Mouse (Mus musculus) neutrophil, adult 5-6 weeks (primary cell): ENCODE data around the gene Amy2a4. TPM values are rescaled to one million over a fixed set of nuclear protein-coding genes. Genes with fewer than 3 reads are reported as not detected.
A peak's percentile ranks its signal among the peaks of the same experiment; 100 is the strongest.
"Not testable (repeated sequence)": the region's sequence is repeated elsewhere in the genome, so short reads cannot be mapped to it uniquely, and the experiment has no call there.

ENCODE experiments used
- ATAC-seq: fragments of 151-379, 151-347 bp; 2 replicates; pipeline ENCODE4 v1.8.0; 2017; ENCODE audit warnings: mild to moderate bottlenecking, moderate TSS enrichment; ENCODE audit not compliant: insufficient number of reproducible peaks, poor library complexity, low FRiP score, severe bottlenecking; ENCODE audit errors: extremely low read depth
- total RNA-seq: library from RNA; stranded (forward); fragments of 200-1000 nt; gene quantifications from 2 replicates; pipeline ENCODE4 v1.2.3, GENCODE M21; 2017

Gene Amy2a4
- total RNA-seq = not detected in 2 replicates

GRCm38 (mm10) chr3:113291349-113291748 lies at the start of gene Amy2a4:
TSS of gene Amy2a4 (minus strand) at chr3:113291449.
- ATAC-seq = not testable (repeated sequence)

GRCm38 (mm10) chr3:113323952-113324351 lies 32.7 kb upstream of the Amy2a4 start, which contains the start of gene Amy2a3:
TSS of gene Amy2a3 (minus strand) at chr3:113324052.
- not testable (repeated sequence) for ATAC-seq

GRCm38 (mm10) chr3:113312937-113313336 lies 21.7 kb upstream of the Amy2a4 start:
- not testable (repeated sequence) for ATAC-seq

DNA sequence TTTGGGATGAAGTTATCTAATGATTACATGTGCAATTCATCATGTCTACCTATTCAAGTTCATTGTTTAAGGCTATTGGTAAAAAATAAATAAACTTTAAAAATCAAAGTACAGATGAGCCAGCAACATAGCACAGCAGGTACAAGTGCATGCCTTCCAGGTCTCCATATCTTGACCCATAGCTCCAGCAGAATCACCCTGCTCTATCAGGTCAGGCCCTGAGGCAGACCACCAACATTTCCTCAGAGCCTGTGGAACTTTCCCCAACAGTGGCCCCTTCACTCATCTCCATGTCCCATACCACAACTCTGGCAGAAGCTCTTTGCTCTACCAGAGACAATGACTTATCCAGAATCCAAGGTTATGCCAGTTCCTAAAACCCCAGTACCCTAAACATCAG lies 11.0 kb downstream of the Amy2a4 start:
- ATAC-seq = 0 out of 2 replicates have a peak, but pooled peaks have one; percentile 6

DNA sequence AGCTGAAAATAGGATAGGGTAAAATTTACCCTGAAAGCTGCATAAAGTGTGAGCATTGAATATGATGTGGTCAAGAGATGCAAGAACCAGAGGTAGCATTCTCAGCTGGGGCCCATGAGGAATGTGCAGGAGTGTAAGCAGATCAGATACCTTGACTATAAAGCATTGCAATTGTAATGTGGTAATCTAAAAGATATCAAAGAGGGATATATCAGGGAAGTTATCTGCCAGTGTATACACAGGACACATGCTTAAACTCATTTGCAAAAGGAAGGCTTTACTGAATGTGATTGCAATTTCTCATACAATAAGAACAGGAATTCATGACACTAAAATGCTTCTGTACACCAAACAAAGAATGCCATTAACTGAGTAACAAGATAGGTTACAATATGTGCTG lies 11.7 kb downstream of the Amy2a4 start:
- not testable (repeated sequence) for ATAC-seq

DNA sequence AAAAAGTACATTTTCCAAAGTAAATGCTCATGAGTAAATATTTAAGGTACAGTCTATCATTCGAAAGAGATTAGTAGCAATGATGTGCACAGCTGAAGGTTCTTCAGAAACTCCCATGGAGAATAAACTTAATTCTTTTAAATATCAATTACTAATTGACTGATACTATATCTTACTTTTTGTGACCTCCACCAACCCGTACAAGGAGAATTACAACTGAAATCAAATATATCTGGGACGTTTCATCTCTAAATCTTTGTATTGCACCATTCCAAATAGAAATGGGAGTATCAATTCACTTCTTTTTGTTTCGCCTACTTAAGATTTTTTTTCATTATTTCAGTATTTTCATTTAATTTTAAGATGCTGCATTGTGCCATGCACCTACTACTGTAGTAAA lies 32.5 kb downstream of the Amy2a4 start, which contains the start of gene Amy2a5:
Gene Amy2a5, minus strand, starts transcription at position 101 of the 400 bp plus-strand sequence.
- ATAC-seq = not testable (repeated sequence)

Other genes starting within 250 kb of the Amy2a4 start
- gene Amy2a5, start 32.6 kb downstream of the Amy2a4 start, total RNA-seq = not detected in 2 replicates
- gene Amy2a3, start 32.6 kb upstream of the Amy2a4 start, total RNA-seq = not detected in 2 replicates
- gene Amy2a2, start 65.2 kb upstream of the Amy2a4 start, total RNA-seq = not detected in 2 replicates
- gene Amy2a1, start 241.0 kb upstream of the Amy2a4 start, total RNA-seq = not detected in 2 replicates